Mouse (Mus musculus): Measurements from ENCODE around the gene Ppm1n.

GRCm38 (mm10) chr7:19306819-19307738, 27.2 kb upstream of the Ppm1n start:
- TF ChIP-seq CTCF (IDR thresholded peaks at IDR 0.05; ENCODE audit: borderline replicate concordance, insufficient read depth, low read length) (no peak), POLR2A (IDR thresholded peaks at IDR 0.05; ENCODE audit: low read depth, low read length) (no peak)

Data from embryonic fibroblast, embryonic 13.5 days (primary cell).